Mouse (Mus musculus): Measurements from ENCODE around the gene Nudt5. TPM values are rescaled to one million over a fixed set of nuclear protein-coding genes. Genes with fewer than 3 reads are reported as not detected.
"Not testable (repeated sequence)": the region's sequence is repeated elsewhere in the genome, so short reads cannot be mapped to it uniquely, and the experiment has no call there.

Nudt5 gene
- 21.0 and 32.1 TPM in 2 replicates for total RNA-seq (2015; ENCODE audit: low replicate concordance)
- total RNA-seq (2017; ENCODE audit: low replicate concordance): 26.5 and 42.9 TPM in 2 replicates

DNA sequence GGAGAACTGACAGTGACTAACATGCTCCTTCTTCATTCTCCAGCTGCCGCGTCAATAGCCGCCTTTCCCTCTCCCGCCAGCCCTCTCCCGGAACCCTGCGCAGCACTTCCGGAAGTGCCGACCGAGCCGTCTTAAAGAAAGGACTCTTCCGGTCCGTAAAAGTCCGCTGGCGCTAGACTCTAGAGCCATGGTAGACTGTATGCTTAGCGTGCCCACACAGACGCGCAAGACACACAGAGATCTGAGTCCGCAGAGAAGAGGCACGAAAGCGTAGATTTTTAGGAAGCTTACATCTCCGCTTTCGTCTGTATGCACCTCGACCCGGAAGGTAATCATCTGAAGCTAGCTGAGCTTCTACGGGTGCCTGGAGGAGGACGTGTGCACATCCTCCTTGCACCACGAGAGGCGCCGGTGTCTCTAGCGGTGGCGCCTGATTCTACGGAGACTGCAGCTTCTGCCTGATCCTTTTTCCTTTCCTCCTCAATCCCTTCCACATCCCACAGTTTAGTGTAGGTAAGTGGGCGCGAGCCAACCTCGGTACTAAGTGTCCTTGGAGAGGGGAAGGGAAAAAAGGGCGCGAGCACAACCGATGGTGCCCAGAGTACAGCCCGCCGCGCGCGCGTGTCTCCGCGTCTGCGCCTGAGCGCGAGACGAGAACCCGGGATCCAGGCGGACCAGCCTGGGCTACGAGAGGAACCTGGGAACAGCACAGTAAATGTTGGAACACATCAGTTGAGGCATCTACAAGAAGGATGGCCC is at the start of gene Nudt5, which contains the start of gene Cdc123:
Gene Nudt5, plus strand, starts transcription at position 147 of the 759 bp plus-strand sequence.
Gene Cdc123, minus strand, starts transcription at position 292 of the 759 bp plus-strand sequence.
- peak; percentile 99 for ATAC-seq (replicated peaks; ENCODE audit: low FRiP score, poor library complexity, severe bottlenecking)

DNA sequence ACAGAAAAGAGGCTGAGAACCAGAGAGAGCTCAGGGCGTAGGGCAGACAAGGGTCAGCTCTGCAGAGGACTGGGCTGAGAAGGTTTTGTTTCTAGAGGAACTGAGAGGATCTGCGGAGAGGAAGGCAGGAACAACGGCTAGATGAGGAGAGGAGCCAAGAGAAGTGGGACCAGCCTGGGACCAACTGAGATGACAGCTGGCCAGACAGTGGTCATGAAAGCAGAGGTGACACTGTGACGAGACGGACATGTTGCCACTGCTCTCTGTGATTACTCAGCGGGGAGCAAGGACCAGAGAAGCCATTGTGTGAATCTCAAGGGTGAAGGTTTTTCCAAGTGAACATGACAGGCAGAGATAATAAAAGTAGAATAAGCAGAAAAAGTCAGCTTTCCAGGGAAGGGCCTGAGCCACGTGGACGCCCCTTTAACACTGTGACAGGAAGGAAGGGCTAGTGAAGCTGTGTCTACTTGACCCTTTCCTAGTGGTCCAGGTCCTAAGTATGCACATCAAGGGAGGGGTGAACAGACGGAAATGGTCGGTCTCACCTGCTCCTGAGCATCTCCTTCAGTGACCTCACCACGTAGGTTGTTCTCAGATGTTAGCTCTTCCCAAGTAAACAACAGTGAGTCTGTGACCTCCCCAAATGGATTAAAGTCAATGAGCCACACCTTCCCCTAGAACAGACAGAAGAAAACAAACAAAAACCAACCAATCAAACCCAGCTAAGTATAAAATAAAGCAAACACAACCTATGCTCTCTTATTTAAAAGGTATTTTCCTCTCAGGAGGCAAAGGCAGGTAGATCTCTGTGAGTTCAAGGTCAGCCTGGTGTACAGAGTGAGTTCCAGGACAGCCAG is 46.8 kb upstream of the Nudt5 start:
- ATAC-seq (replicated peaks; ENCODE audit: low FRiP score, poor library complexity, severe bottlenecking): no peak

DNA sequence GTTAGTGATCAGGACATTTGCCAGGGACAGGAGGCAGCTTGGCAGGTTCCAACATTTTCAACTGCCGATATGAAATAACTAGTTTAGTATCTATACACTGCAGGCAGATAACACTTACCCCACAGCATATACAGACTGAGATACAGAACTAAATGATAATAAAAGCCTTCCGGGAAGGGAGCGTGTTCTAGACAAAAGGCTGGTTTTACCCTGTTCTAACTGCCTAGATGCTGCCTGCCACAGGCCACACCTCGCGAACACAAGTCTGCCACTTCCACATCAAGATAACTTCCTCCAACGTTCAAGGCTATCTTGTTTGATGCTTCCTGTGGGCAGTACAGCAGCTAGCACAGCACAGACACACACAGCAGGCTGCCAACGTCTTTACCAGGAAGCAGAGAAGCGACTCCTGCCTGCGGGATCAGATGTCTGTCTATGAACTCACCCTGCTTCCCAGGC is 43.6 kb upstream of the Nudt5 start:
- ATAC-seq (replicated peaks; ENCODE audit: low FRiP score, poor library complexity, severe bottlenecking): peak; percentile 58; the same call in 1 of the 2 replicates

DNA sequence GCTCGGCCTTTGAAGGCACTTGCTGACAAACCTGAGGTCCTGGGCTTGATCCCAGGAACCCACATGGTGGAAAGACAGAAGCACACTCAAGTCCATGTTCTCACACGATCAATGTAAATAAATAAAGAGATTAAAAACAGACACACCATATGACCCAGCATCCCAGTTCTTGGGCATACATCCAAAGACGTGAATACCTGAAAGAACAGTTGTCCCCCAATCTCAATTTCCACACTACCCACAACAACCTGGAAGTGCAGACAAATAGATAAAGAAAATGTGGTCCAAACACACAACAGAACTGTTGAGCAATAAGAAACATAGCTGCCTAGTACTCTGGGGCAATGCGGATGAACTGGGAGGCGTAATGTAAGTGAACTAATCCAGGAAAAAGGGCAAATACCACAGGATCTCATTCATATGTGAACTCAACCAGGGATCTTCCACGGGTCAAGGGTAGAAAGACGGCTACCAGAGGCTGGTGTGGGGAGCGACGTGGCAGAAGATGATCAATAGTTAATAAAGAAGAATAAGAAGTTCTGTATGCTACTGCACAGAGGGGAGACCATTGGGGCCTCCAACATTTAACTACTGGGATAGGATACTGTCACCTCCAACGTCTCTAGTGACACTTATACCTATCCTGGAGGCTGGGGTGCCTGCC is 42.8 kb upstream of the Nudt5 start:
- no peak for ATAC-seq (replicated peaks; ENCODE audit: low FRiP score, poor library complexity, severe bottlenecking)

DNA sequence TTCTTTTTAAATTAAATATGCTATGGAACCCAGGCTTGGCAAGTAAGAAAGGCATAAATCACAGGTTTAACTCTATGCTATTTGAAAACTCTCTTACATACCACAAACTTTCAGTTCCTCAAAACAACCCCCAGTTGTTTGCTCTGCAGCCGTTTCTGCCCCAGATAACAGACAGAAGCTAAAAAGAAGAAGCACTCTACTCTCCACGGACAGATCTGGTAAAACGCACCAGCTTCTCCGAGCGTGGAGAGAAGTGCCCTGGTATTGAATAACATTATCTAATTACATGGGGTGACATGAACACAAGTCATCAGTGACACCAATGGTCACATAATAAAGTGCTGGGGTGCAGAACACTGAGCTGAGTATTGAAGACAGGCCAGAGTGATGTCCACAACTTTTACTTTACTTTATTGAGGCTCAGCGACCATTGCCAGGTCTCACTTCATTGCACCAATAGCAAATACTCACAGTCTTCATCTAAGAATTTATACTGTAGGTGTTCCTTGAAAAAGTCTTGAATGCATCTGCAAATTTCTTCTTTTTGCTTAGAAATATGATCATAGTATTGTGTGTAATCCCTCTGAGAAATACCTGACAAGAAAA is 40.3 kb upstream of the Nudt5 start:
- no peak for ATAC-seq (replicated peaks; ENCODE audit: low FRiP score, poor library complexity, severe bottlenecking)

DNA sequence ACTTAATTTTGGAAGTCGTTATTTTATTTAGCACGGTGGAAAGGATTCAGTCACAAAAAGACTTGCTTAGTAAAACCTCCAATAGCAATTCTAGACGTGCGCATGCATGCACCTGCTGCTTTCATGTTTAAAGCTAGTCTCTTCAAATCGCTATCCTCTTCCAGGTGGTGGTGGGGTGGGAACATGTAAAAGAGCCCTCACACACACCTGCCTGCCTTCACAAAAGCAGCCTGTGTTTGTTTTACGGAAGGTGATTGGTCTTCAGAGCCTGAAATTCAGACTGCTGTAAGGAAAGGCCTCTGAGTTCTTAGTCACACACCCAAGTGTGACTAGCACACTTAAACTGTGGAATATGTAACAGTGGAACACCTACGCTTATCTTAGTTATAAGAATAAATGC is 39.6 kb upstream of the Nudt5 start:
- ATAC-seq (replicated peaks; ENCODE audit: low FRiP score, poor library complexity, severe bottlenecking): no peak

DNA sequence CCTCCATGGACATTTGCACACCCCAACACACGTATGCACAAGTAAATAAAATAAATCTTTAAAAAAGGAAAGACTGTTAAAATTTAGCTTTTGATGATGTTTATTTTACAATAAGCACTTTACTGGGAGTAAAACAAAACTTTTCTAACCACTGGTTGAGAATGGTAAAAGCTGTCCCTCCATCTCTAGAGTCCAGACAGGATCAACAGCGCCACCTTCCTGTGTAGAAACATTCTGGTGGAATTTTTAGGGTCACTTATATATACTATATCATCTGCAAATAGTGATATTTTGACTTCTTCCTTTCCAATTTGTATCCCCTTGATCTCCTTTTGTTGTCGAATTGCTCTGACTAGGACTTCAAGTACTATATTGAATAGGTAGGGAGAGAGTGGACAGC is 38.6 kb upstream of the Nudt5 start:
- ATAC-seq (replicated peaks; ENCODE audit: low FRiP score, poor library complexity, severe bottlenecking): not testable (repeated sequence)

DNA sequence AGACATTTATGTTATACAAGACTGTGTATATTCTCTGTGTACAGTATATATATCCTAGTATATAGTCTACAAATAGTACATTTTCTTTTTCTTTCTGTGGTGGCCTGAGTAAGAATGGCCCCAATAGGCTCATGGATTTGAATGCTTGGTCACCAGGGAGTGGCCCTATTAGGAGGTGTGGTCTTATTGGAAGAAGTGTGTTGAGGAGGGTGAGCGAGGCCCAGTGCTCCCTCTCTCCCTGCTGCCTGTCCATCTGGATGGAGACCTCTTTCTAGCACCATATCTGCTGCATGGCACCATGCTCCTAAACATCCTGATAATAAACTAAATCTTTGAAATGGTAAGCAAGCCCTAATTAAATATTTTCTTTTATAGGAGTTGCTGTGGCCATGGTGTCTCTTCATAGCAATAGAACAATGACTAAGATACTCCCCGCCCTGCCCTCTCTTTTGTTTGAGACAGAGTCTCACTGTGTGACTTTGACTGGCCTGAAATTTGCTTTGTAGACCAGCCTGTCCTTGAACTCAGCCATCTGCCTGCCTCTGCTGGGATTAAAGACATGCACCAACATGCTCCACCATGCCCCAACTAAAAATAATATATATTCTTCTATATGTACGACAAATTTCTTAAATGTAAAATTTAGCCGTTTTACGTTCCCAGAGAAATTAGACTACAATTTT is 34.6 kb upstream of the Nudt5 start:
- no peak for ATAC-seq (replicated peaks; ENCODE audit: low FRiP score, poor library complexity, severe bottlenecking)

DNA sequence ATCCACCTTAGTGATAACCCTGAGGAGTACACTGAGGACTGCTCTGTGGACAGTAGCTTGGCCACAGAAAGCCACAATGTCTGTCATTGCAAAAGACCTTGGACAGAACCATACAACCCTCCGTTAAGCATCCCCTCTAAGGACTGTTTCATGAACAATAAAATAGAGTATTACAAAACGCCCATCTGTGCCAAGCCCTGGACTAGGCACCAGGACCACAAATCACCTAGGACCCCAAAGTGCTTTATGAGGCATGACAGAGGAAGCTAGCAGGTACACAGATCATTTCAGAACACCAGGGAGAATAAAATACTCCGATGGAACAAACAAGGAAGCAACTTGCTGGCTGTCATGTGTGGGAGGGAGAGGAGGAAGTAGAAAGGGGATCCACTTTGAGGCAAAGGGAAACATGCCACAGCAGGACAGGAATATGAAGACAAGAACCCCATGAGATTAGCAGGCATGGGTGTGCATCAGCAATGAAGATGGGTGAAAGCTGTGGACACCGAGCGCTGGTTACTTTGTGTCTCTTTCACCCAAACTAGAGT is 33.5 kb upstream of the Nudt5 start:
- ATAC-seq (replicated peaks; ENCODE audit: low FRiP score, poor library complexity, severe bottlenecking): no peak

DNA sequence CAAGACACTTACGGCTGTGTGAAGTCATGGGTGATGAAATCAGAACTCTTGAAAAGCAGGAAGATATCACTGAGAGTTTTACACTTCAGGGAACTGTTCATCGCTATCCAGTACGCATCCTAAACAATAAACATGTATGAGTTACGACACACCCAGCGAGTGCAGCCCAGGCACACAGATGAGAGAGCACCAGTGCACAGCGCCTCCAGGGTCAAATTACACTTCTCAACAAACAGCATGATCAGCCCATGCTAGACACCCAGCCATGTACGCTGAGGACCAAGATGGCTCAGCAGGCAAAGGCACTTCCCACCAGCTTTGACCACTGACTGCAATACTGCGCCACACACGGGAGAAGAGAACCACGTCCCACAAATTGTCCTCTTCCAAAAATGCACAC is 23.6 kb upstream of the Nudt5 start:
- ATAC-seq (replicated peaks; ENCODE audit: low FRiP score, poor library complexity, severe bottlenecking): no peak

DNA sequence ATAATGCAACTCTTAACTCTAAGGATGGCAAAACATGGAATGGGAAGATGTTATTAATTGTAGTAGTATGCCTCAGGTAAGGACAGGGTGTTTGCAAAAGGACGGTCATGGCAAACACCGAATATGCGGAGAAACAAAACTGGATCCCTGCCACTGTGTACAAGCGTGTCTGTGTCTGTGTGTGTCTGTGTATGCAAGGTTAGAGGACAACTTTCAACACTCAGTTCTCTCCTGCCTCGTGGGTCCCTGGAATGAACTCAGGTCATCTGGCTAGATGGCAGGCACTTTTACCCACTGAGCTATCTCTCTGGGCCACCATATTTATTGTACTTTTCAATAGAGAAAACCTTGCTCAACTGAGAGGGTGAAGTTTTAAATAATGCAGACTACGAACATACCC is 22.4 kb upstream of the Nudt5 start:
- no peak for ATAC-seq (replicated peaks; ENCODE audit: low FRiP score, poor library complexity, severe bottlenecking)

DNA sequence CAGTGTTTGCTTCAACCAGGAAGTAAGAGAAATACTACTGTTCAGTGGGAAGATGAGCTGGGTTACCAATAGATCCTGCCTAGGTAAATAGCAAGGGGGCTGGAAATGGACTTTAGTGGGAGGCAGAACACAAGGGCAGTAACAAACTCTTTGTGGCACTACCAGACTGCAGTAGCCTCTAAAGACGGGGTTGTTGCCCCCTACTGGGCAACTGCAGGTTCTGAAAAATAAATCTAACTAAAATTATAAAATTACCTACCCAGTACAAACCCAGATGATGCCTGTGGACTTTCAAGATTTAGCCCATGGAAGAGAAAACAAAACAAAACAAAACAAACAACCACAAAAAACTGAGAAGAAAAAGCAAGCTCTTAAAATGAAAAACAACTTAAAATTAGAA is 20.6 kb upstream of the Nudt5 start:
- no peak for ATAC-seq (replicated peaks; ENCODE audit: low FRiP score, poor library complexity, severe bottlenecking)

DNA sequence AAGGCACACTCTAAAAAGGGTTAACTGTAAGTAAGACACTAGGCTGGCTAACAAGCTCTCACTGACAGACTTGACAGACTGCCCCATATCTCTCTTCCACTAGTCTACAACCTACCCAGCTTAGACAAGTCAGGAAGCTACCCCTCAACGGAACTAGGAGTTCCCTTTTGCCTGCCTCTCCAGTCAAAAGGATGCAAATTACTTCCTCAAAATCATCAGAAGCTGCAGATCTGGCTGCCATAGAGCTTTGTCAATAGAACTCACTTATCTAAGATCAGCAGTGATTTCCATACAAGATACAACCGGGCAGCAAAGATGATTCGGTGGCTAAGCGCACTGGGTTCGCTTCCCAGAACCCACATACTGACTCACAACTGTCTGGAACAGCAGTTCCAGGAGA is 20.1 kb upstream of the Nudt5 start:
- ATAC-seq (replicated peaks; ENCODE audit: low FRiP score, poor library complexity, severe bottlenecking): no peak

DNA sequence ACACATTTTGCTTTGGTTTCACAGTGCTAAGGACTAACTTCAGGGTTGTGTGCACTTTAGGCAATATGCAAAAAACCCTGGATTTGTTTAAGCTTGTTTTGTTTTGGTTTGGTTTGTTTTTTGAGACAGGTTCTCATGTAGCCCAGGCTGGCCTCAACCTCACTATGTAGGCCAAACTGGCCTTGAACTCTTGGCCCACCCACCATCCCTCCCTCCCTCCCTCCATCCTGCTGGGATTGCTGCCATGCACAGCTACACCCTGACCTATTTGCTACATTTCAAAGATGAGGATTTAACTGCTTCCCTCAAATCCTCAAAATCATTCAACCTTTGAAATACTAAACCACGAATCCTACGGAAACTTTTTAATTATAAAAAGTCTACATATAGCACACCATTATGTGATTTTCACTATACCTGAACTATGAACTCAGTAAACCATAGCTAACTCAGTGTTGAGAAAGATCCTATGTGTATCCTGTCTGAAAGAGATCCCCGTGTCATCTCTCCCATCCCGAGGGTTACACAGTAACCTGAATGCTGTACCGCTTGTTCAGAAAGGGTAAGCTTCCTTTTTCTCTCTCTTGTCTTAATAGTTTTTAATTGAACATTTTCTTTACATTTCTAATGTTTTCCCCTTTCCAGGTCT is 19.4 kb upstream of the Nudt5 start:
- no peak for ATAC-seq (replicated peaks; ENCODE audit: low FRiP score, poor library complexity, severe bottlenecking)

DNA sequence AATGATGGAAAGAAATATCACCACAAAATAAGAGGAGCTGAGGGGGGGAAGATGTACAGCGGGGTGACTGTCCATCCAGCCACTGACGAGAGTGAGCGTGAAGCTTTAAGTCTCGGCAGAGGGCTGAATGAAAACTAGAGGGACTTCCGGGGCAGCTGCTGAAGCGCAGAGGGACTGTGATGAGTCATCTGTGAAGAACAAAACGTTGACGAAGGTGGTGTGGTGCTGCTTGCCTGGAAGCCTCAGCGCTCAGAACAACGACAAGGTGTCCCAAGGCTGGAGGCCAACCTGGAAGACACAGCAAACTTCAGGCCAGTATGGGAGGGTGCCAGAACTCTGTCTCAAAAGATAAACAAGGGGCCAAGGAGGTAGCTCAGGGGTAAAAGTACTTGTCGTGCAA is 4.0 kb upstream of the Nudt5 start:
- ATAC-seq (replicated peaks; ENCODE audit: low FRiP score, poor library complexity, severe bottlenecking): no peak

DNA sequence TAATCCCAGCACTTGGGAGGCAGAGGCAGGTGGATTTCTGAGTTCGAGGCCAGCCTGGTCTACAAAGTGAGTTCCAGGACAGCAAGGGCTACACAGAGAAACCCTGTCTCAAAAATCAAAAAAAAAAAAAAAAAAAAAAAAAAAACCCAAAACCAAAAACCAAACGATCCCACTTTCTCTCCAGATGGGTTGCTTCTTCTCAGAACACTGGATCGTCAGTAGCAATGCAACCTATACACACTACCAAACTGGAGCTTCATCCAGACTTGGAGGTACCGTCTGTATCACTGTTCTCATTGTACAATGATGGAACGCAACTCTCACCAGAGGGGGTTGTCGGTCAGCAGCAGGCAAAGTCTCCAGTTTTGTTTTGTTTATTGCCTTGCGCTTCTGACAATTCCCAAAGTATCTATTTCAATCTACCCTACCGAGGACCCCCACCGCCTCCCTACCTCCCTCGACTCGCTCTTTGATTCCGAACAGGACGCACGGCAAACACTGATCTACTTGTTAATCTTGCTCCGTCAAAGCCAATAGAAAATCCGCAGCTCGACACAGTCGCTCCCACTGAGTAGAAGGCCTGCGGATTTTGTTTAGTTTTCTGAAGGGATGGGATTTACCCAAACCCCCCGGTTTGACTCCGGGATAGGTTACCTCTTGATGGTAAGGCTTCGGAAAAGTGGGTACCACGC is 492 bp upstream of the Nudt5 start:
- peak; percentile 44 for ATAC-seq (replicated peaks; ENCODE audit: low FRiP score, poor library complexity, severe bottlenecking)

DNA sequence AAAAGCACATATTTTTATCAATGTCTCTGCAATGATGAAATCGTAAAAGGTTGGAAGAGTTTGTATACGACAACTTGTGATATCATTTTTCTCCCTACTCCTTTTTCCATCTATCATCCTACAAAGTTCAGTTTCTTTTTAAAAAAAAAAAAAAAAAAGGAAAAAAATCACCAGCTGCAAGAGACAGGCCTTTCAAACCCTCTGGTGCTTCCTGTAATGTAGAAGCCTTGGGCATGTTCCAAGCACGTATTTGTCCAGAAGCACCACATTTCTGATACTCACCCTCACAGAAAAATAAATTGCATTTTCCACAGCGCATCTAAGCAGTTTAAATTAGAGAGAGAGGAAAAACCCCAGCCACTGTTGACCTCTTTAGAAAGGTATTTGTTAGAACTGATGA is 1.0 kb downstream of the Nudt5 start:
- ATAC-seq (replicated peaks; ENCODE audit: low FRiP score, poor library complexity, severe bottlenecking): no peak

DNA sequence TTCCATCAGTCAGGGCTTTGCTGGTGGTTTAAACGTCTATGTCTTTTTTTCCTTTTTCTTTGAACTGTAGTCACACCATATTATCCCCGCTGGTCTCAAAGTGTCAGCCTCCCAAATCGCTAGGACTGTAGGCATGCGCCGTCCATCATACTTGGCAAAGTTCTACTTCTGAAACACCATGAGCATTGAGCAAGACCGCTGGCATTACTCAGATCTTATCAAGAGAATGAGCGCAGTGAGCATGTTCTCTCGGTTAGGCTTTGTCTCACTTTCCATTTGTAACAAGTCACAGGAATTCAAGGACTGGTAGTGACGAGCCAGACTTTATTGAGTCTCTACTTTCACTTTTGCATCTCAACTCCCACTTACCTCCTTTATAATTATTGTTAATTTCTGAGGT is 6.3 kb downstream of the Nudt5 start:
- ATAC-seq (replicated peaks; ENCODE audit: low FRiP score, poor library complexity, severe bottlenecking): no peak
